Mouse (Mus musculus) layer of hippocampus, adult 8-10 months (tissue): ENCODE results near the gene Rreb1. TPM values are rescaled to one million over a fixed set of nuclear protein-coding genes. Genes with fewer than 3 reads are reported as not detected.
"Not testable (repeated sequence)": the region's sequence is repeated elsewhere in the genome, so short reads cannot be mapped to it uniquely, and the experiment has no call there.

ENCODE experiments used
- DNase-seq, 2 experiments: peaks; one replicate each; pipeline ENCODE4 v3.0.0; 2022; ENCODE audit warnings: low spot score in 2 of 2
- total RNA-seq, 4 experiments: library from RNA; stranded (reverse); gene quantifications; 2 replicates each; pipeline ENCODE4 v1.2.4; 2022

Rreb1 gene
- total RNA-seq, 4 experiments from 2014 or later: 70.8 to 99.4 (median 89.0) TPM

DNA sequence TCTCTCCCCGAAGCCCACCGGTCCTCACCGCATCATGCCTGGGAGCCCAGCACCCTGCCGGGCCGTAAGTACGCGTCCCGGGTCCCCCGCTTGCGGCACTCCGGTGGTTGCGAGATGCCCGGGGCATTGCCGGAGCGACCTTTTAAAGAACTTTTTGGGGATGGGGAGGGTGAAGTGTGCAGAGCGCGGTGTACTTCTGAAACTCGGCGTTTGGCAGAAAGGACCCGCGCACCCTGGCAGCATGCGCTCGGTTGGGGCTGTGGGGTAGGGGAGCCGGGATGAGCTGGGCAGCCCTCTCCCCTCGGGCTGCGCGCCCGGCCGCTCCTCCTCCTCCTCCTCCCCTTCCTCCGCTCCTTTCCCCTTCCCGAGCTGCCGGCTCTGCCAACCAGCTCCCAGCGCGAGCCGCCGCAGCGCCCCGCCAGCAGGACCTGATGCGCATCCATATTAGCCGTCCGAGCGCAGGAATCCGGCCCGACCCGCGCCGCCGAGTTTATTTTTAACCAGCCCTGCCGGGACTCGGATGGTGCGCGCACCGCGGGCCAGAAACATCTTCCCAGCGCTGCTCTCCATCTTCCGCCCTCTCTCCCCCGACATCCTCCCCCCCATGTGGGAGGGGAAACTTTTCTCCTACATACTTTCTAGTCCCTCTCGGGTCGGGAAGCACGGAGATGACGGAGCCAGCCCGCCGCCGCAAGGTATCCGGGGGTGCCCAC lies 48.2 kb downstream of the Rreb1 start:
- DNase-seq: peak in 1 of 2 experiments; percentile 49

DNA sequence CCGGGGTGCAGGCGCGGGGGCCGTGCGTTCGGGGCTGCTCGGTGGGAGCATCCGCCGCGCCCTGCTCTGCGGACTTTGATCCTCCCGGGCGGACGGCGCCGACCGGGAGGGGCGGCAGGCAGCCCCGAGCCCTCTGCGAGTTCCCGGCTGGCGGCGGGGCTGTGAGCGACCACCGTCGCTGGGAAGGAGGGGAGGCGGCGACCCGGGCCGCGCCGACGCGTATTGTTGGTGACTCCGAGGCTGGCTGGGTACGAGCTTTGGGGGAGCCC lies 48.7 kb downstream of the Rreb1 start:
- no peak for DNase-seq

DNA sequence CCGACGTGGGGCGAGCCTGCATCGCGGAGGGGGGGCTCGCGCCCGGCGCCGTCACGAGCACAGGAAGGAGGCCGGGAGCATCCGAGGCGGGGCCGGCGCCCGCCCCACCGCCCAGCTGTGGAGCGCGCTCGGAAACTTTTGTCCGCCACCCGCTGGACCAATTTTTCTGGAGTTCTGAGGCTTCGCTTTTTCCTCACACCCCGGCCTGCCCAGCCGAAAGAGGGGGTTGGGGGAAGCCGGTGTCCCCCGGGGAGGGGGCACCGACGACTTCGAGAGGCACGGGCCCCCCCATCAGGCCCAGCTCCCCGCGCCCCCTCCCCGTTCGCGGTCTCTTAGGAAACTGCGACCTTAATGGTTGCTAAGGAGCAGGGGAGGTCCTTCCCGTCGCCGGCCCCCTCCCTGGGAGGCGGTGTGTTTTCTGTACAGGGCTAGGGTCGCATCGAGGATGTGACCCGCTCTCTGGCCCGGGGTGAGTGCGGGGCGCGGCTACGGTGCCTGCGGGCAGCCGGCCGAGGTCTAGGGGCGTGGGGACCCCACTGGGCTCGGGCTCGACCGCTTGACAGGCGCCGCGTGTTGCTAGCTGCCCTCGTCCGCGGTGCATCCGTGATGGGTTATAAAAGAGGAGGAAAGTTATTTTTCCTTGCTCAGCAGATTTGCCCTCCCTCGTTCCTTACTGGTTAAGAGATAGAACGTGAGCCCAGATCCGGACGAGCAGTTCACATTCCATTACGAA lies 49.2 kb downstream of the Rreb1 start:
- DNase-seq: no peak

DNA sequence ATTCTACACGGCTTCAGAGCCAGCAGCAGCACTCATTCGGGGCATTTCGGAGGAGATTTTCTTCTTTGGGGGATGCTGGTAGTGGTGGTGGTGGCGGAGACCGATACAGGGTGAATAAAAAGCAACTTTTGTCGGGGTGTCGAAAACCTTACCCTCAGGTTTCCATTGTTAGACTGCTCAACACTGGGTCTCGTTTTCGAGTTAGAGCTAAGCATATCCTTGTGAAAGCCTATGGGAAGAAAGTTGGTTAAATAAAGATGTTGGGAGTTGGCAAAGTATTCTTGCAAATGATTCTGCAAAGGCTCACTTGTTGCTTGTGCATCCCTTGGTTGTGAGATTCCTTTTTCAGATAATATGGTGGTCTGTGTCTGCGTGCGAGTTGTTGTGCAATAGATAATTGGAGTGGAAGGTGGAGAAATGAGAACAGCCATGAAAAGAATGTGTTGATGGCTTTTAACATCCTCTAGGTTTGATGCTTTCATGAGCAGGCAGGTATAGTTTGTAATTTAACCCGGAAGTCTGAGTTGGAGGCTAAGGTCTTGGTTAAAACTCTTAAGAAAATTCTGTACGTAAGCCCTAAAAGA lies 49.9 kb downstream of the Rreb1 start:
- DNase-seq: no peak

DNA sequence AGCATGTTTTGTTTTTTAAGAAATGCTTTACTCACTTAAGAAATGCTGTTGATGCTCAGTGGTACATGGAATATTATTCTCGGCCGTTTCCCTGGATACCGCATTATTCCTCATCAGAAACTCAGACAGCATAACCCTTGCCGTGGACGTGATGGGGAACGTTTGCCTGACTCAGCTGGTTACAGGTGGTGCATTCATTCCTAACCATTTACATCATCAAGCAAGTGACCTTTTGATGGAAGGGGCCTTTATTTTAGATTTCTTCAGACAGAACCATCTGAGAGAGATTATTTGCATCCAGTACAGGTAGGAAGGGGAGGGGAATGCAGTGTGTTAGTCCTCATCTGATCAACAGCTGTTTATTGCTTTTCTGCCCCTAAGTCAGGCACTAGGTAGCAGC lies 50.7 kb downstream of the Rreb1 start:
- no peak for DNase-seq

DNA sequence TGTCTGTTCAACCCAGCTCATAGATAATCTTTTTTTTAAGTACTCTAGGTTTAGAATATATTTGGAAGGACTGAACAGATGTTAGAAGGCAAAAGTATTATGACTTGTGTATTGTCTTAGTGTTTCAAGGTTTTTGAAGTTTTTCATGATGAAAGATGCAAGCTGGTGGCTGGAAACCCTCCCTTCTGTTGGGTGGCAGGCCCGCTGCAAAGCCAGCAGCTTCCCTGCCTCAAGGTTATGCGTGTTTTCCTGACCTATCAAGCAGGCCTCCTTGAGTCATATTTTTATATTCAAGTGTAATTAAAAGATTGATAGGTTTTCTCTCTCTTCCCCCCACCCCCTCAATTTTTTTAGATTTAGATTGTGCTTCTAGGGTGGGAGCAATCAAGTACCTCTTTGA lies 52.1 kb downstream of the Rreb1 start:
- DNase-seq: no peak

DNA sequence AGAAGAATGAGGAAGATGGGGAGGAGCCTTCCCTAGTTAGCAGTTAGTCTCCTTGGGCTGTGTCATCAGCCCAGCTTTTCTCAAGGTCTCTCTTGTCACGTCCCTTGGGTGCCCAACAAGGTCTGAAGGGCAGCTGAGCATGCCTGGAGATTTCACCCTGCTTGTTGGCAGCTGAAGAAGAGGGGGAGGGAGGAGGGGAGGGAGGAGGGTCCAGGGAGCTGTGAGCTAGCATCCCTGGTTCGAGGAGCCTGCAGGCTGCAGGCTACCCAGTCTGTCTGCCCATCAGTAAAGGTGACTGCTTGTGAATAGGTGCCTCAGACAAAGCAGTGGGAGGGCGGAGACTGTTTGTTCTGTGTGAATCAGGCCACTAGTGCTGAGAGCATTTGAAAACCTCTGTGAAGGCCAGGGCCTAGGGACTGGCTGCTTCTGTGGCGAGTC lies 52.7 kb downstream of the Rreb1 start:
- no peak for DNase-seq

DNA sequence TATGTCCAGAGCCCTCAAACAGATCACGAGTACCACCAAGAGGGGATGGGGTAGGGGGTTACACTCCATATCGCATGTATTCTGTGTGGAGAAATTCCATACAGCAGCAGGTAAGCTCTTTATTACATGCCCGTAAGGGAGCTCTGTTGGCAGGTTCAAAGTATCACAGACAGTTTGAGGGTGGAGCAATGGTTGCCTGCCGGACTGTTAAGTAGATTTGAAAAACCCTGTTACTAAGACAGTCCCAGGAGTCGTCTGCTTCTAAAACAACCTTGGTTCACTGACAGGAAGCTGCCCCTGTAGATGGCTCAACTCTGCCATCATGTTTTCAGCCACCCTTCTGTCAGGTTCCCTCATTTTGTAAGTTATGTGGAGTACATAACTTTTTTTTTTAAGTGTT lies 54.3 kb downstream of the Rreb1 start:
- DNase-seq: no peak

DNA sequence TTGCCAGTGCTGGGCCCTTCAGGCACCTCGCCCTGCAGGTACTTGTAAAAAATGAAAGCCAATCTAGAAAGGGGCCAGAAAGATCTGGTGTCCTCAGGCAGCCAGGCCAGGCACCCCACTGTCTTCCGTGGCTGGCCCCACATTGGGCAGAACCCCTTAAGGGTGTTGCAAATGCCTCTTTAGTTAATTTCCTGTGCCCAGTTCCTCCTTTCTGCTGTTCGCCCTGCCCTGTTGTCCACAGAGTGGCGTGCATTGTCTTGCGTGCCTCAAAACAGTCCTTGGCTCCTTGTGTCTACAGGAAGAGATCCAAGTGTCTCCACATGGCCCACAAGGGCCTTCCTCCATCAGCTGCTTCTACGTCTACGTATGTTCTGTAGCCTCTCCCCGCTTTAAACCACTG lies 55.3 kb downstream of the Rreb1 start:
- no peak for DNase-seq

DNA sequence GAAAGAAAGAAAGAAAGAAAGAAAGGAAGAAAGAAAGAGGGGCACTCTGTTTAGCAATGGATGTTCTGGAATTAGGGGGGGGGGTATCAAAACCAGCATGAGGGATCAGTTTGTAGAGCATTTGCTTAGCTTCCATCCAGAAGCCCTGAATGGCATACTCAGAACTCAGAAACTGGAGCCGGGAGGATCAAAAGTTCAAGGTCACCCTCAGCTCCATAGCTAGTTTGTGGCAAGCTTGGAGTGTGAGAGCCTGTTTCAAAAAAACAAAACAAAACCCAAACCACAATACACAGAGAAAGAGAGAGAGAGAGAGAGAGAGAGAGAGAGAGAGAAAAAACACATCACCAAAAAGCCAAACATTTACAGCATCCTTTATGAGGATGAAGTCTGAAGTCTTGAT lies 57.1 kb downstream of the Rreb1 start:
- DNase-seq: no peak

DNA sequence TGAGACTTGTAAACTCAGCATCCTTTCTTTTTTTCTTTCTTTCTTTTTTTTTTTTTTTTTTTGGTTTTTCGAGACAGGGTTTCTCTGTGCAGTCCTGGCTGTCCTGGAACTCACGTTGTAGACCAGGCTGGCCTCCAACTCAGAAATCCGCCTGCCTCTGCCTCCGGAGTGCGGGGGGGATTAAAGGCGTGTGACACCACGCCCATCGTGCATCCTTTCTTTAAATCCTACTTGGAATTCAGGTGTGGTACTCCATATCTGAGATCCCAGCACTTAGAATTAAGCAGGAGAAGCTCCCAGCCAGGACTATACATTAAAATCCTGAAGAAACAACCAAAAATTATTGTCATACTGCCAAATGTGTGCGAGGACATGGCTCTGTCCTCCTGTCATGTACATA lies 57.6 kb downstream of the Rreb1 start:
- not testable (repeated sequence) for DNase-seq

DNA sequence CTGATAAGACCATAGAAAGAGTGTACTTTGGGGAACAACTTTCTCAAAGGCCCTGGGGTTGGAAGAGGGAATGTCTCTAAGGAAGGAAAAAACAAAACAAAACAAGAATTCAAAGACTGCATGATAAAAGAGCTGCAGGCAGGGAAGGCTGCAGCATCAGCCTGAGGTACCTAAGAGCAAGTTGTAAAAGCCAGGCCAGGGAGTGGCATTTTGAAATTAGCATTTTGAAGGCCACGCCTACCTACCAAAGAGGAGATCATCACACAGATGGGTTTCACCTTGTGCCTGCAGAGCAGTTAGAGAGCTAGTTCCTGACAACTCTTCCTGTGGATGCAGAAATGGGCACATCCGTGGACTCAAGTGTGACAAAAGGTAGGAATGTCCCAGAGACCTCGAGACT lies 59.2 kb downstream of the Rreb1 start:
- no peak for DNase-seq

DNA sequence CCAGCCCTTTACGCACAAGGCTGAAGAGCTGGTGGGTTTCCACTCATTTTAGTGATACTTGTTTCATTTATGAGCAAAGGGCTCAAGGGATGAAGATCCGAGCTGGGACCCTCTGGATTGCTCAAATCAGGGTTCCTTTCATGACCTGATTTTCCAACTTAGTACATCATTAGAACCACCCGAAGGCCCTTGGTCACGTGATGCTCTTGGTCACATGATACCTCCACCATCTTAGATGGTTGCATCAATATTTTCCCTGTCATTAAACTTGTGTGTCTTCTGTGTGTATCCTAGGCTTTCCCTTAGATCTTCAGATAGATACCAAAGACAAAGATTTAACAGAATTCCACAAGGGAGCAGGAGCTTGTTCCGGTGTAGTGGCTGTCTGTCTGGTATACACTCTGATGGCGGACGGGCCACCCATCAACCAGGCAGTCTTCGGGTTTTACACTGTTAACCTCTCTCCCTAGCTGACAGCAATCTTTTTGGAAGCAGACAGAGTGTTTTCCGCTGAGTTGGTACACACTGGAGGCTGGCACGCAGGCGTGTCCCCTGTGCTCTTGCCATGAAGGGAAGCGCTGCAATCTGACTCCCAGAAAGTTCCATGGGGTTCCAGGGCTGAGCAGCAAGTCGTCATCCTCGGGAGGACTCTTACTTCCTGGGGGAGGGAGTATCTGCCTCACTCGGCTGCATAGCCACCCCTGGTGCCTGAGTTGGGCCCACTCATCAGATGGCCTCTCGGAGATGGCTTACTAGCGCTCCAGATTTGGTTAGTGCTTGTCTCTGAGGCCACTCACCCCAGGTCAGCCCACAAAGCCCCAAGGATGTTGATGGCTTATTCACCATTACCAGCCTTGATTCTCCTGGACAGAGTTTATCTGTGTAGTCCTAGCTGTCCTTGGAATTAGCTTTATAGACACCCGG lies 60.3 kb downstream of the Rreb1 start:
- no peak for DNase-seq

DNA sequence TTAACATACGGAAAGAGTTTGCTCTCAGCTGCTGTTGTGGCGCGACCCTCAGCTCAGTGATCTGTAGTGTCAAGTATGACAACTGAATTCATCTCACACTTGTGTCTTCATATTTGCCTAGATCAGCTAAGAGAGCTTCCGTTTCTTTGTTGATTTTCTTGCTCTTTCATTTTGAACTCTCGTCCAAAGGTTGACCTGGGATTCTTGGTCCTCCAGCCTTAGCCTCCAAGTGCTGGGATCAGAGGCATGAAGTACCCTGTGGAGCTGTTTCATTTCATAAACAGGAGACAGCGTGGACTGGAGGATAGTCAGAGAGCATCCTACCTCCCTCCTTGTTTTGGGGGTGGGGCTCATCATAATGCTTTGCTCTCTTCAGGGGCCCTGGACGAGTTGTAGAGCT lies 65.0 kb downstream of the Rreb1 start:
- DNase-seq: no peak

DNA sequence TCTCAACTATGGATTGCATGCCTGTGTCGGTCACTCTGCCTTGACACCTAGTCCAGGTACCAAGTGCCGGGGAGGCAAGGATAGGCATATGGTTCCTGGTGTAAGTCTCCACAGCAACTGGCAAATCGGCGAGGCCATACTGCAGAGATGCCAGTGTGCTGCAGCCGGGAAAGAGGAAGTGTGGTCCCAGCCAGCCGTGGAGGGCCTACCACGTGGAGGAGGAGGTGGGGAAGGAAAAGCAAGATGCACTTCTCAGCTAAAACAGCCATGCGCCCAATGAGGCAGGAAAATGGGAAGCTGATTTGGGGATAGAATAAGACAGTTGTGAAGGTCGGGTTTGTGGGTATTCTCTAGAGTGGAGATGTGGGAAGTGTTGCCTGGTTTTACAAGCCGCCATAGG lies 65.6 kb downstream of the Rreb1 start:
- no peak for DNase-seq

DNA sequence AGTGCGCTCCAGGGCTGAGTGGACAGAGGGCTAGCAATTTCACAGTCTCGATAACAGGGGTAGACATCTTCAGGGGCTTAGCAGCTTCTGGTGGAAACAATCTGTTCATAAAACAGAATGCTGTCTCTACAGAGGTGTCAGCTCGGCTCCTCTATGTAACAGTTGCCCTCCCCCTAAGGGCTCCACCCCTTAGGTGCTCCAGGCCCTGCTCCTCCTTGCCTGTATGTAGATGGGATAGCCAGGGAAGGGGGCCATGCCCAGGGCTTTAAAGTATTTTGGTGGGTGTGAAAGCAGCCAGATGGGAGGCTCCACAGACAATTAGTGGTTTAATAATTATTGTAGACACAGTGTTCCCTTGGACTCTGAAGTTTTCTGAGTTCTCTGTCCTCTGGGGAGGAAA lies 67.0 kb downstream of the Rreb1 start:
- DNase-seq: no peak

DNA sequence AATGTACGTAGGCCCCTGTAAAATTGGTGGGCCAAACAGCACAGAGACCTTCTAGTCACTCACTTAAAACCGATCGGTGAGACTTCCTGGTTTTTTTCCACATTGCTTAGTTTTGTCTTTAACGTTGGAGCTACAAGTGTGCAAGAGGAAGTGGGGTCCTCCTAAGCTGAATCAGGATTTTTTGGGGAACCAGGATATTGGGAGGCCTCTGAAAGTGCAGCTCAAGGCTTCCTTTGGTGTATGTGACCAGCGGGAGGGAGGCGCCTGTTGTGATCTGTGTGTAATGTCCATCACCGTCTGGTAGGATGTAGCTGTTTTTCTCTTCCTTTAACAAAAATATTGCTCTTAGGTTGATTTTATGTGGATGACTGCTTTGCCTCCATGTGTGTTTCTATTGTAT lies 67.4 kb downstream of the Rreb1 start:
- no peak for DNase-seq

DNA sequence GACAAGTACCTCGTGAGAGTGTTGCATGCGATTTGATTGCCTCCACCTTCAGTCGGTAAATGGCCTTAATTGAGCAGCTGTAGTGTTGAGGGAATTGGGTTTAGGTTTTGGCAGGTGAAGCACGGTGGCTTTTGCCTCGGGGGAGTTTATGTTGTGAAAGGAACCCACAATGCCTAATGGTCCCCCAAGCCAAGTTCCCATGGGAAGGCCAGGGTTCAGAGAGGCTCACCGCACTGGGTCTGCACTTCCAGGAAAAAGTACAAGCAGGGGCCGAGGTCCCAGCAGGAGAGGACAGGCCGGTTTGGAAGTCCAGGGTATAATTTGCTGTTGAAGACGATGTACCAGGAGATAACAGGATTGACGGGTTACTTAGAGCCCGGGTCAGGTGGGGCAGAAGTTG lies 68.3 kb downstream of the Rreb1 start:
- no peak for DNase-seq

DNA sequence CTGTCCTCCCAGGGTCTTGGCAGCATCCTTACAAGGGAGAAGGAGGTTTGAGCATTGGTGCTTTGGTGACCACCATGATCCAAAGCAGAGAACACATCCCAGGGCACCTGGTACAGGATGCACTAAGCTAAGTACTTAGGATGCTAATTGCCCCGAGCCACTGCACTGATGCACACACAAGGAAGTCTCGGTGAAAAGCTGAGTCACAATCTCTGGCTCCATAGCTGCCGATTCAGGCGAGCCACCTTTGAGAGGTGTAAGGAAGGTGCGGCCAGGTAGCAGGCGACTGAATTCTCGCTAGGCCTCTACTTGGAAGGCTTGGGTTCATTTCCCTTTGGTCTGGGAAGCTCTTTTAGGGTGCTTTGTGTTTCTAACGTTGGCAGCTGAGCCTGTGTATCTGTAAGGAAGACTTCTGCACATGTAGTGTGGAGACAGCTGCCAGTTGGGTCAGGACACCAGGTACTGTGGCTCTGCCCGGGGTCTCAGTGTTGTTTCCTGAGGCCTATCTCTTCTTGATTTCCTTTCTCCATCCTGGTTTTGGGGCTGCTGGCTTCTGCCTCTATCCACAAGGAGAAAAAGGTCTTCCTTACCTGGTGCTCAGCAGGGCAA lies 68.9 kb downstream of the Rreb1 start:
- no peak for DNase-seq

DNA sequence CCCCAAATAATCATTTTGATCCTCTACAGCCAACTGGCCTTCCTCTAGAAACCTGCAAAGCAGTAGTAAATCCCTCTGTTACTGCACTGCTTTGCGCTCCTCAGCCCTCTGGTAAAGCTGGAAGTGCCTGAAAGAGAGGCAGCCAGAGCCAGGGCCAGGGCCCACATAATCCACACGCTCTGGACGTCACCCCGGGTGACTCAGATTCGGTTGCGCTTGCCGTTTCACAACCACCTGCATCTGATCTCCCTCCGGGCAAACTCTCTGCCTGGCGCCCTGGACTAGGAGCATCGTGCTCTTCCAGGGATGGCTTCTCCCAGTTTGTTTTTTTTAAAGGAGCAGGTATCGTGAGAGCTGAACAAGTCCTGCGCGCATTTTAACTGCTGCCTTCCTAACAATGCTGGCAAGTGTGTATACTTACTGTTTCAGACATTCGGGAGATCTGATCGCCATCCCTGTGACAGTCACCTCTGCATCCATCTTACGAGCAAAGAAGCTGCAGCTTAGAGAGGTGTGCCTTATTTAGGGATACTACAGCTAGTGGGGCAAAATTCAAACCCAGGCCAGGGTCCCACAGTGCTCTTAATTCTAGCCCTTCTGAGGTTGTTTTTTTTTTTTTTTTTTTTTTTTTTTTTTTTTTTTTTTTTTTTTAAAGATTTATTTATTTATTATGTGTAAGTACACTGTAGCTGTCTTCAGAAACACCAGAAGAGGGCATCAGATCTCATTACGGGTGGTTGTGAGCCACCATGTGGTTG lies 69.6 kb downstream of the Rreb1 start:
- DNase-seq: no peak

DNA sequence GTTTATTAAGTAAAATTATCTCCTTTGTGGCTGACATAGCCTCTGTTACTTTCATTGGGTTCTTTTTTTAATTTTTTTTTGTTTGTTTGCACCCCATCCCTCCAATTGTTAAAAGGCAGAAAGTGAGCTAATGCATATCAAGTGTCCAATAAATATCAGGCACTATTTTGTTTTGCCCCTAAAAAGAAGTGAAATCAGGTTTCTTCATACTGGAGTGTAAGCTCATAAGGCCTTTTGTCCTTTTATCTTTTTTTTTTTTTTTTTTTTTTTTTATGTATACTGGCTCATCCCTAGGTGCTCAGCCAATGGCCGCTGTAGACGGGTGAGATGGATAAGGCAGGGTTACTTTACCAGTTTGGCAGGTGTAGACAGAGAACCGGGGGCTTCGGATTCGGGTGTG lies 70.2 kb downstream of the Rreb1 start:
- no peak for DNase-seq
